Mouse (Mus musculus) heart, adult 18-20 months (tissue): Measurements from ENCODE around the gene Slc35f6. TPM values are rescaled to one million over a fixed set of nuclear protein-coding genes. Genes with fewer than 3 reads are reported as not detected.
"Not testable (repeated sequence)": the region's sequence is repeated elsewhere in the genome, so short reads cannot be mapped to it uniquely, and the experiment has no call there.

Source experiments
- DNase-seq, 2 experiments: peaks; one replicate each; pipeline ENCODE4 v3.0.0; 2021 to 2022; ENCODE audit warnings: mixed read lengths in 1 of 2
- microRNA-seq, 2 experiments: library from miRNA; unstranded; fragments of <30 nt; microRNA quantifications; one replicate each; pipeline ENCODE4 v1.2.0; 2022
- total RNA-seq, 2 experiments: library from RNA; stranded (reverse); gene quantifications; 2 replicates each; pipeline ENCODE4 v1.2.3; 2021

Gene Slc35f6
- total RNA-seq, 2 experiments from 2014 or later = 44.7 to 51.8 TPM

DNA sequence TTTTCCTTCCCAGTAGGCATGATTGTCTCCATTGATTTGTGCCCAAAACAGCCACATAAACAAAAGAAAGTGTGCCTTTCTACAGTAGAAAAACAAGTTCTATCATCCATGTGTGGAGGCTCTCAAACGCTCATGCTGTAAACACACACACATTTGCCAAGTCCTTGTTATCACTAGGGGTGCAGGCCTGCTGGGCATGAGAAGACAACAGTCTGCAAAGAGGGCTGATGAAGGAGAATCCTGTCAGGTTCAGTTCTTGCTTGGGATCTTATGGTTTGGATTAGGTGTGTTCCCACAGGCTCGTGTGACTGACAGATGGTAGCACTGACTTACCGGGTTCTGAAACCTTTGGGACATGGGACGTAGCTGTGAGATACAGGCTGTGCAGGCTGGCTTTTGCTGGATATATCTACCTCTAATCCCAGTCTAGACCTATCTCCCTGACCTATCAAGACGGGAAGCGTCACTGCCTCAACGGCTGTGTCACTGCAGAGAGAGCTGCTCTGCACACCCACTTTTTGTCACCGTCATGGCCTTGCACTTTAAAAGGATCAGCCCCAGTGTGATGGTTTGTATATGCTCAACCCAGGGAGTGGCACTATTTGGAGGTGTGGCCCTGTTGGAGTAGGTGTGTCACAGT, 52.7 kb downstream of the Slc35f6 start:
- no peak for DNase-seq

DNA sequence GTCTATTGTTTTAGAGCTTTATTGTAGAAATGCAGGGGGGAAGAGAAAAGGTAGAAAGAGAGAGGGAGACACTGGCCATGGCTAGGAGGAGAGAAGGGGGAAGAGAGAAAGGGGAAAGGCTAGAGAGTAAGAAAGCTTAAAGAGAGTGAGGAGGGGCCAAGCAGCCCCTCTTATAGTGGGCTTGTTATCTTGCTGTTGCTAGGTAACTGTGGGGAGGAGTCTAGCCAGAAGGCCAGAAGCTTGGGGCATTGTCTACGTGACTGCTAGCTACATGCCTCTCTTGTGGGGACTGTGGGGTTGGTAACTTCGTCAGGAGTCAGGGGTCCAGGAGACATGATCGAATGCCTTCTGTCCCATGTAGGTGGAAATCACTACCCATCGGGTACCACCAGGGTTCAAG, 53.6 kb downstream of the Slc35f6 start:
- not testable (repeated sequence) for DNase-seq

DNA sequence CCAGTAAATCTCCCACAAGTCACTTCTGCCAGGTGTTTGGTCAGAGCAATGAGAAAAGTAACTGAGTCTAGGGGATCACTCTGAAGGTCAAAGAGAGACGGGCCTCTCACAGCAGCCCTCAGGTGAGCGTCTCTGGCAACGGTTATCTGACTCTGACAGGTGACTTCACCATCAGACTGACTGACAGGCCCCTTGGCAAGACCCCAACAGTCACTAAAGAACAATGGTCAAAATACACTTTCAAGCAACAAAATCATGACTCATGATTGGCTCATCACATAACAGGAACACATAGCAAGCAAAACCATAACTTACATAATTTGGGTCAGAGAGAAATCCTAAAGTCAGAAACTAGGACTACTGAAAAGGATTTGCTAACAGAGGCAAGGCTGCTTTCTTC, 54.1 kb downstream of the Slc35f6 start:
- DNase-seq = no peak

Small RNAs within 50 kb of the gene (microRNA-seq; reads per million reads assigned to microRNA genes)
- gene Mir5625 = 0.27 to 0.38 reads per million in 2 experiments

Other genes starting within 250 kb of the Slc35f6 start
- gene Otof, start 186.0 kb upstream of the Slc35f6 start, total RNA-seq = not detected
- gene 1700001C02Rik, start 181.9 kb upstream of the Slc35f6 start, total RNA-seq = not detected
- gene Cib4, start 102.1 kb upstream of the Slc35f6 start, total RNA-seq = not detected
- gene Kcnk3, start 59.8 kb upstream of the Slc35f6 start, total RNA-seq = 100 to 1,000 TPM; 237 to 244 TPM
- gene Cenpa, start 18.8 kb downstream of the Slc35f6 start, total RNA-seq = 10 to 100 TPM; 58.6 to 66.5 TPM
- gene Dpysl5, start 63.6 kb downstream of the Slc35f6 start, total RNA-seq = under 1 TPM; 0.72 to 0.82 TPM
- gene Mapre3, start 166.7 kb downstream of the Slc35f6 start, total RNA-seq = 10 to 100 TPM; 37.0 to 42.8 TPM
- 10 to 100 TPM; 34.4 to 38.6 TPM for gene Tmem214, start 220.1 kb downstream of the Slc35f6 start, total RNA-seq
- 1 to 10 TPM; 7.2 to 7.3 TPM for gene Agbl5, start 240.8 kb downstream of the Slc35f6 start, total RNA-seq